Mouse (Mus musculus): ENCODE data around the gene Otog. TPM values are rescaled to one million over a fixed set of nuclear protein-coding genes. Genes with fewer than 3 reads are reported as not detected.

The Otog gene
- polyA plus RNA-seq, 1 experiment from 2014 or later: not detected

DNA sequence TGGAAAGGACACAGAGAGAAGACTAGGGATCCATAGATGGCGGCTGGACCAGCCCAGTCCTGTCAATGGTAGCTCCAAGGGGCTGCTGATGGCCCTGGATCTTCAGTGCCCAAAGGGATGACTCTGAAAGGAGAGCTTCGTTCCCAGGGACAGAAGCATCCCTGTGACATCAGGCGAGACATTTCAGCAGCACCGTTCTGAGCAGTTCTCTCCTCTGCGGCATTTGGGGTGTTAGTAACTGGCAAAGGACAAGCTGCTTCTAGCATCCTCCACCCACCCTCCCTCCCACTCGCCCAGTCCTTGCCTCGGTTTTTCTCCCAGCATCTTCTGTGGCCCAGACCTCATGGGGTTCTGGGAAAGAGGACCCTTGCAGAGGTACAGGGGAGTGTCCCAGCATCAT is 41.5 kb downstream of the Otog start:
- no peaks in the 10 kb centered on the region for H3K36me3 ChIP-seq (replicated peaks)
- no peak overlapping the region for H3K4me3 ChIP-seq (replicated peaks)
- no peak overlapping the region for H3K9ac ChIP-seq
- no peak overlapping the region for H3K27ac ChIP-seq (replicated peaks)
- H3K9me3 ChIP-seq (replicated peaks): no peaks in the 10 kb centered on the region
- H3K27me3 ChIP-seq: peaks cover 7% of the 10 kb centered on the region; the same call in 1 of the 2 replicates
- no peaks in the 10 kb centered on the region for H3K4me1 ChIP-seq (replicated peaks)
- H3K4me2 ChIP-seq: no peak overlapping the region
- WGBS (ENCODE audit: insufficient replicate concordance): 37% methylated on average over 7 of the region's 7 CpGs
- no peak for ATAC-seq (ENCODE audit: insufficient read depth)

DNA sequence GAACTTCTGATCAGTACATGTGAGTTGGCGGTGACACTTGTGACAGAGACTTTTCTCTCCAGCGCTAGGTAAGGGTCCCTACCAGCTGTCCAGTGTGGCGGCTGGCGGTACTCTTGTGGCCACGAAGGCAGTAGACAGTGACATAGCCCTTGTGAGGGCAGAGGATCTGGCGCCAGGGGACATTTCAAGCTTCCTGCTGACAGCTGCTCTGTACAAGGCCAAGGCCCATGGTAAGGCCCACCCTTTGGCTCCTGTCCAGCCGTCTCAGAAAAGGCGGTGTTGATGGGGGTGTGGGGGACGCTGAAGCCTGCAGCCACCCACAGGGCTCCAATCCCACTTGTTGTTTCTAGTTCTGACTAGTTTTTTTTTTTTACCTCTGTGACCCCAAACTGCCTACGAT is 42.9 kb downstream of the Otog start:
- H3K4me1 ChIP-seq (replicated peaks): no peaks in the 10 kb centered on the region
- peaks cover 7% of the 10 kb centered on the region; the same call in 1 of the 2 replicates for H3K27me3 ChIP-seq
- no peak overlapping the region for H3K4me2 ChIP-seq
- ATAC-seq (ENCODE audit: insufficient read depth): no peak
- no peak overlapping the region for H3K4me3 ChIP-seq (replicated peaks)
- 66% methylated on average over 10 of the region's 10 CpGs for WGBS (ENCODE audit: insufficient replicate concordance)
- no peak overlapping the region for H3K27ac ChIP-seq (replicated peaks)
- H3K9ac ChIP-seq: no peak overlapping the region
- H3K9me3 ChIP-seq (replicated peaks): no peaks in the 10 kb centered on the region
- no peaks in the 10 kb centered on the region for H3K36me3 ChIP-seq (replicated peaks)

- no peak overlapping the region for H3K4me3 ChIP-seq (replicated peaks)
- no peak overlapping the region for H3K9ac ChIP-seq
- H3K9me3 ChIP-seq (replicated peaks): no peaks in the 10 kb centered on the region
- no peaks in the 10 kb centered on the region for H3K4me1 ChIP-seq (replicated peaks)
- H3K4me2 ChIP-seq: no peak overlapping the region
- H3K36me3 ChIP-seq (replicated peaks): no peaks in the 10 kb centered on the region
- no peak overlapping the region for H3K27ac ChIP-seq (replicated peaks)
- H3K27me3 ChIP-seq: peaks cover 7% of the 10 kb centered on the region; the same call in 1 of the 2 replicates
- 65% methylated on average over 12 of the region's 12 CpGs for WGBS (ENCODE audit: insufficient replicate concordance)
- ATAC-seq (ENCODE audit: insufficient read depth): no peak
These were observed 44.5 kb downstream of the Otog start for GRCm38 (mm10) chr7:46285161-46285839.

GRCm38 (mm10) chr7:46286391-46286790 is 45.6 kb downstream of the Otog start:
- H3K4me1 ChIP-seq (replicated peaks): no peaks in the 10 kb centered on the region
- no peak overlapping the region for H3K9ac ChIP-seq
- no peak overlapping the region for H3K4me2 ChIP-seq
- ATAC-seq (ENCODE audit: insufficient read depth): no peak
- H3K9me3 ChIP-seq (replicated peaks): no peaks in the 10 kb centered on the region
- no peak overlapping the region for H3K4me3 ChIP-seq (replicated peaks)
- peaks cover 7% of the 10 kb centered on the region; the same call in 1 of the 2 replicates for H3K27me3 ChIP-seq
- no peaks in the 10 kb centered on the region for H3K36me3 ChIP-seq (replicated peaks)
- 75% methylated on average over 4 of the region's 4 CpGs for WGBS (ENCODE audit: insufficient replicate concordance)
- no peak overlapping the region for H3K27ac ChIP-seq (replicated peaks)

DNA sequence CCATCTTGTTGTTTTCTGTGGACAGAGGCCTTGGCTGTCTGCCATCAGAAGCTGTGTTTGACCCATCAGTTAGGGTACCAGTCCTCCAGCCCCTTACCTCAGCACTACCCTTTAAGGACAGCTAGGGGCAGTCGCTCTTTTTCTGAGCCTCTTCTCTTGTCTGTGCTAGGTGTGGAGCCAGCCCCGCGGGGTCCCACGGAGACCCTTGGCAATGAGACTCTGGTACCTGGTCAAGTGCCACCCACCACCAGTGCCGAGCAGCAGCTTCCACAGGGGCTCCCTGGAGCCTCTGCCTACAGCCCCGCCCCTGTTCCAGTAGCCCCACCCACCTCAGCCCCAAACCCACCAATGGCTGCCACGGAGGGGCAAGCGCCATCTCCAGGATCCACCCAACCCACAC is 46.3 kb downstream of the Otog start:
- Histone ChIP-seq H3K9me3 (replicated peaks) (no peaks in the 10 kb centered on the region), H3K9ac (no peak overlapping the region), H3K27me3 (peaks cover 7% of the 10 kb centered on the region; the same call in 1 of the 2 replicates), H3K4me1 (replicated peaks) (no peaks in the 10 kb centered on the region), H3K4me3 (replicated peaks) (no peak overlapping the region), H3K36me3 (replicated peaks) (no peaks in the 10 kb centered on the region), H3K27ac (replicated peaks) (no peak overlapping the region), H3K4me2 (no peak overlapping the region)
- ATAC-seq (ENCODE audit: insufficient read depth): no peak
- WGBS (ENCODE audit: insufficient replicate concordance): 24% methylated on average over 8 of the region's 8 CpGs

GRCm38 (mm10) chr7:46296330-46296729 is 55.5 kb downstream of the Otog start:
- ATAC-seq (ENCODE audit: insufficient read depth): no peak

DNA sequence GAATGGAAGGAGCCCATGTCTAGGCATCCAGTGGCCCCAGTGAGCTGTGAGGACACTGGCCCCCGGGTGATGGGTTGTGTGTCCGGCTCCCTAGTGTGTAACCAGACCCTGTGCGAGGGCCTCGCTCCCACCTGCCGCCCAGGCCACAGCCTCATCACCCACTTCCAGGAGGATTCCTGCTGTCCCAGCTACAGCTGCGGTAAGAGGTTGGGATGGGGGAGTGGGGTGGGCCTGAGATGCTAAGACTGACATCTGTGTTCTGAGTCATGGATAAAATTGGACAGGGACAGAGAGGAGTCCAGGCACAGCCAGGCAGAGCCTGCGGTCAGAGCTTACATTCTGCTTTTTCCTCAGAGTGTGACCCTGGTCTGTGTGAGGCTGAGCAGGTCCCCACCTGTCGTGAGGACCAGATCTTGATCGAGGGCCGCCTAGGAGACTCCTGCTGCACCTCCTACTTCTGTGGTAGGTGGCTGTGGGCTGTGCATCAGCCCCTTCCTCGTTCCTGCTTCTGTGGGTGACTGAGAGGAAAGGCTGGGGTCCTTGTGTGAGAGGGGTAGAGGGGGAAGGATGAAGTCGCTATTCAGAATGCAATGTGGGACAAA is 60.3 kb downstream of the Otog start:
- H3K4me2 ChIP-seq: no peak overlapping the region
- no peak overlapping the region for H3K27ac ChIP-seq (replicated peaks)
- H3K4me3 ChIP-seq (replicated peaks): no peak overlapping the region
- no peaks in the 10 kb centered on the region for H3K9me3 ChIP-seq (replicated peaks)
- no peak overlapping the region for H3K9ac ChIP-seq
- no peaks in the 10 kb centered on the region for H3K36me3 ChIP-seq (replicated peaks)
- H3K4me1 ChIP-seq (replicated peaks): no peaks in the 10 kb centered on the region
- ATAC-seq (ENCODE audit: insufficient read depth): no peak
- 54% methylated on average over 12 of the region's 12 CpGs for WGBS (ENCODE audit: insufficient replicate concordance)
- H3K27me3 ChIP-seq: no peaks in the 10 kb centered on the region

More at GRCm38 (mm10) chr7:46296330-46296729, 55.5 kb downstream of the Otog start:
- Histone ChIP-seq H3K9ac (no peak overlapping the region), H3K27ac (replicated peaks) (no peak overlapping the region), H3K36me3 (replicated peaks) (no peaks in the 10 kb centered on the region), H3K4me2 (no peak overlapping the region), H3K4me3 (replicated peaks) (no peak overlapping the region), H3K9me3 (replicated peaks) (no peaks in the 10 kb centered on the region), H3K4me1 (replicated peaks) (no peaks in the 10 kb centered on the region), H3K27me3 (no peaks in the 10 kb centered on the region)
- 35% methylated on average over 6 of the region's 6 CpGs for WGBS (ENCODE audit: insufficient replicate concordance)

- Histone ChIP-seq H3K4me1 (replicated peaks) (no peaks in the 10 kb centered on the region), H3K9me3 (replicated peaks) (no peaks in the 10 kb centered on the region), H3K27me3 (no peaks in the 10 kb centered on the region), H3K36me3 (replicated peaks) (no peaks in the 10 kb centered on the region), H3K4me2 (no peak overlapping the region), H3K9ac (no peak overlapping the region), H3K4me3 (replicated peaks) (no peak overlapping the region), H3K27ac (replicated peaks) (no peak overlapping the region)
- 34% methylated on average over 6 of the region's 6 CpGs for WGBS (ENCODE audit: insufficient replicate concordance)
- no peak for ATAC-seq (ENCODE audit: insufficient read depth)
These were observed 72.7 kb downstream of the Otog start for GRCm38 (mm10) chr7:46313486-46313885.

GRCm38 (mm10) chr7:46314220-46315009 is 73.6 kb downstream of the Otog start:
- Histone ChIP-seq H3K27me3 (no peaks in the 10 kb centered on the region), H3K4me2 (no peak overlapping the region), H3K9ac (no peak overlapping the region), H3K27ac (replicated peaks) (no peak overlapping the region), H3K9me3 (replicated peaks) (no peaks in the 10 kb centered on the region), H3K4me1 (replicated peaks) (no peaks in the 10 kb centered on the region), H3K36me3 (replicated peaks) (no peaks in the 10 kb centered on the region), H3K4me3 (replicated peaks) (no peak overlapping the region)
- ATAC-seq (ENCODE audit: insufficient read depth): no peak
- WGBS (ENCODE audit: insufficient replicate concordance): 36% methylated on average over 5 of the region's 6 CpGs

DNA sequence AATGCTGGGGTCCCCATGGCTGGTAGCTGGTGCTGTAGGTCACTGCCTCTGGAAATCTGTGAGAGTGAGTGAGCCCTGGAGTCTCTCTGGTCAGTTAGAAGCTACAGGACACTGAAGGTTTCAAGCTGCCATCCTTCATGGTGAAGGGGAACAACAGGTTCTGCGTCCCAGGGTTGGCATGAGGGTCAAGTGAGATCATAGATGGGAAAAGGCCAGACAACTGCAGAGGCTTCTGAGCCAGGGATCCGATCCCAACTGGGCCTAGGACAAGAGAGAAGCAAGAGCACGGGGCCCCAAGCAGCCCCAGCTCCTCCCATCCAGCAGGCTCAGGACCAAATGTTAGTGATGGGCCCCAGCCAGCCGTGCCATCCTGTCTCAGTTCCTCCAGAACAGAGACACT is 74.9 kb downstream of the Otog start:
- WGBS (ENCODE audit: insufficient replicate concordance): 55% methylated on average over 4 of the region's 4 CpGs
- H3K9ac ChIP-seq: no peak overlapping the region
- no peak for ATAC-seq (ENCODE audit: insufficient read depth)

GRCm38 (mm10) chr7:46316948-46317347 is 76.2 kb downstream of the Otog start:
- H3K4me3 ChIP-seq (replicated peaks): no peak overlapping the region
- 28% methylated on average over 7 of the region's 7 CpGs for WGBS (ENCODE audit: insufficient replicate concordance)
- no peaks in the 10 kb centered on the region for H3K4me1 ChIP-seq (replicated peaks)
- H3K27me3 ChIP-seq: no peaks in the 10 kb centered on the region
- no peaks in the 10 kb centered on the region for H3K36me3 ChIP-seq (replicated peaks)
- H3K9me3 ChIP-seq (replicated peaks): no peaks in the 10 kb centered on the region
- H3K4me2 ChIP-seq: no peak overlapping the region
- ATAC-seq (ENCODE audit: insufficient read depth): no peak
- H3K27ac ChIP-seq (replicated peaks): no peak overlapping the region
- H3K9ac ChIP-seq: no peak overlapping the region

More for the DNA sequence above, 74.9 kb downstream of the Otog start:
- no peak overlapping the region for H3K27ac ChIP-seq (replicated peaks)
- H3K4me2 ChIP-seq: no peak overlapping the region
- no peaks in the 10 kb centered on the region for H3K27me3 ChIP-seq
- H3K9me3 ChIP-seq (replicated peaks): no peaks in the 10 kb centered on the region
- no peaks in the 10 kb centered on the region for H3K4me1 ChIP-seq (replicated peaks)
- no peaks in the 10 kb centered on the region for H3K36me3 ChIP-seq (replicated peaks)
- H3K4me3 ChIP-seq (replicated peaks): no peak overlapping the region
